Mouse (Mus musculus): ENCODE results near the gene Plac1. TPM values are rescaled to one million over a fixed set of nuclear protein-coding genes. Genes with fewer than 3 reads are reported as not detected.
A peak's percentile ranks its signal among the peaks of the same experiment; 100 is the strongest.

Gene Plac1
- polyA plus RNA-seq, 1 experiment from 2014 or later = 0.44 TPM

DNA sequence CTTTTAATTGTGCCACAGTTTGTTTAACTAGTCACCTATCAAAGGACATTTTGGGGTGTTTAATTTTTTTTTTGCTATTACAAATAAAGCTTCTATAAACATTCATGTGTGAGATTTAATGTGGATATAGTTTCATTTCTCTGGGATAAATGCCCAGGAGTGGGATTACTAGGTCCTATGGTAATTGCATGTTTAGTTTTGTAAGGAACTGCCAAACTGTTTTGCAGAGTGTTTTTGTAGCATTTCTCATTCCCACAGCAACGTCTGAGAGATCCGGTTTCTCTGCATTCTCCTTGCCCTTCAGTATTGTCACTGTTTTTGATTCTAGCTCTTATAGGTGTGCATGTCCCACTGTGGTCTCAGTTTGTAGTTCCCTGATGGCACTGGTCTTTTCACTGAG, 146.5 kb downstream of the Plac1 start:
- Histone ChIP-seq H3K4me3 (no peak overlapping the region), H3K27me3 (replicated peaks) (no peaks in the 10 kb centered on the region), H3K36me3 (replicated peaks) (no peaks in the 10 kb centered on the region), H3K27ac (no peak overlapping the region), H3K4me2 (no peak overlapping the region), H3K4me1 (no peaks in the 10 kb centered on the region), H3K9me3 (no peaks in the 10 kb centered on the region), H3K9ac (no peak overlapping the region)
- 67% methylated on average over 2 of the region's 2 CpGs for WGBS
- no peak for ATAC-seq (replicated peaks)

DNA sequence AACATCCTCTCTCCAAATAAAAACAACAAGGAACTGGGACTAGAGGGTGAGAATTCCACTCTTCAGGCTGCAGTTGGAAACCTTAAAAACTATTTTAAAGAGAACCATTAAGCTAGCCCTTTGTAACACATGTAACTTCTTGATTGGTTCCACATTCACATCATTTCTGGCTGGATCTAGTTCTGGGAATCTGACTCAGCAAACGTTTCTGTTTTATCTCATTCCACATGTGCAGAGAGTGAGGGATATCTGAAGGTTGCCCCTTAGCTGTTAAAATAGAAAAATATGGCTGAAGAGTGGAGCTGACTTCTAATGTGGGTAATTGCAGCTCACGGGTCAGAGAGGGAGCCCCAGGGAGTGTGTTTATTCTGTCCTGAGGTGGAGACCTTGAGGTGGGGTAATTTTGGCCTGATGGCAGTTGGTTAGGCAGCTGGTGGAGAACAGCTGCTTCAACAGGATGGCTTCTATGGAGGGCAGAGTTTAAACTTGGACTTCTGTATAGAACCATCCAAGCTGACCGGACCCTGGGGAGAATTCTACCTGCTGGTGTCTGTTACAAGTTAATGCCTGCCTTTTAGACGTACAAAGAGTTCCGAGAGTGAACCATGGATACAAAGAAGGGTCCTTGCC, 151.1 kb downstream of the Plac1 start:
- no peaks in the 10 kb centered on the region for H3K4me1 ChIP-seq
- no peaks in the 10 kb centered on the region for H3K9me3 ChIP-seq
- H3K27ac ChIP-seq = no peak overlapping the region
- 75% methylated on average over 5 of the region's 5 CpGs for WGBS
- no peaks in the 10 kb centered on the region for H3K27me3 ChIP-seq (replicated peaks)
- no peaks in the 10 kb centered on the region for H3K36me3 ChIP-seq (replicated peaks)
- H3K4me3 ChIP-seq = no peak overlapping the region
- H3K9ac ChIP-seq = no peak overlapping the region
- H3K4me2 ChIP-seq = no peak overlapping the region
- ATAC-seq (replicated peaks) = no peak

DNA sequence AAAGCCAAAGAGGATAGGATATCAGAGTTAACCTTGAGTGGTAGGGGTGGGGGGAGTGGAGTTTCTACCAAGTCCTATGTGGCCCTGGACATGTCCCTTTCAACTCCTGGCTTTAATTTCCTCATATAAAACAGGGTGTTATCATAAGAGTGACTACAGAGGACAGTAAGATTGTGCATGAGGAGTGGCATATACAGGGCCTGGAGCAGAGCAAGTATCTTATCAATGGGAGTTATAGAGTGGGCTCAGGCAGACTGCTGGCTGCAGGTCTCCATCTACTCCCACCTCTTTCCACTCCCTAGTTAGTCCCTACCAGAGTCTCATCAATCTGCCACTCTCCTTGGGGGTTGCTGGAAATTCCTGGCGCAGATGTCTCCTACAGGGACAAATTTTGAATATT, 152.7 kb downstream of the Plac1 start:
- no peaks in the 10 kb centered on the region for H3K36me3 ChIP-seq (replicated peaks)
- H3K9me3 ChIP-seq = no peaks in the 10 kb centered on the region
- 81% methylated on average over 1 of the region's 1 CpGs for WGBS
- H3K27ac ChIP-seq = no peak overlapping the region
- H3K4me1 ChIP-seq = no peaks in the 10 kb centered on the region
- no peak overlapping the region for H3K4me3 ChIP-seq
- no peak for ATAC-seq (replicated peaks)
- no peak overlapping the region for H3K9ac ChIP-seq
- H3K4me2 ChIP-seq = no peak overlapping the region
- no peaks in the 10 kb centered on the region for H3K27me3 ChIP-seq (replicated peaks)

DNA sequence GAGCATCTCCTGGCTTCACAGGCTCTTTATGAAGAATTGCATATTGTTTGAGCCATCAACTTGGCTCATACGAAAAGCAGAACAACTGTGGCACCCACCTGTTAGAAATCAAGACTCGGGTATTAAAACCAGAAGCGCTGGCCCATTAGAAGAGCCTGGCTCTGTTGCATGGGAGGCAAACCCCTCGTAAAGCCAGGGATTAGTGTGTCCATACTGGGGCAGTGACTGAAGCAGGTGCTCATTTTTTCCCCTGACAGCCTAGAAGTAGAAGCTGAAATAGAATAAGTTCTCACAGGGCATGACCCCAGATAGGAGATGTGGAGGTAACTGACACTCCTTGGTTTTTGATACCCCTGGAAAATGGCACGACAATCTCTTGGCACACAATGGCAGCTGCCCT, 154.4 kb downstream of the Plac1 start:
- Histone ChIP-seq H3K4me2 (no peak overlapping the region), H3K27ac (no peak overlapping the region), H3K4me3 (no peak overlapping the region), H3K36me3 (replicated peaks) (no peaks in the 10 kb centered on the region), H3K4me1 (no peaks in the 10 kb centered on the region), H3K27me3 (replicated peaks) (no peaks in the 10 kb centered on the region), H3K9me3 (no peaks in the 10 kb centered on the region), H3K9ac (no peak overlapping the region)
- ATAC-seq (replicated peaks) = no peak
- 80% methylated on average over 5 of the region's 5 CpGs for WGBS

DNA sequence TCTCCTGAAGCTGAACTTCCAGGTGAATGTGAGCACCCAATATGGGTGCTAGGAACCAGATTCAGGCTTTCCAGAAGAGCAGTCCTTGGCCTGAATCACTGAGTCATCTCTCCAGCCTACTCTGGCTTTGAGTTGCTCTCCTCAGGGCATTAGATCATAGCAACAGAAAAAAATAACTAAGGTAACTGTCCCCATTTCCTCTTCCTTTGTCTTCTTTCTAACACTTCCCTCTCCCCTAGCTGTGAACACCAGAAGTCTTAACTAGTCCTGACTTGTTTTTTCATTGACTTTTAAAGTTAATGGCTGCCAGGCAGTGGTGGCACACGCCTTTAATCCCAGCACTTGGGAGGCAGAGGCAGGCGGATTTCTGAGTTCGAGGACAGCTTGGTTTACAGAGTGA, 175.5 kb downstream of the Plac1 start:
- Histone ChIP-seq H3K27ac (no peak overlapping the region), H3K9me3 (no peaks in the 10 kb centered on the region), H3K27me3 (replicated peaks) (no peaks in the 10 kb centered on the region), H3K4me1 (no peaks in the 10 kb centered on the region), H3K4me3 (no peak overlapping the region), H3K4me2 (no peak overlapping the region), H3K36me3 (replicated peaks) (no peaks in the 10 kb centered on the region), H3K9ac (no peak overlapping the region)
- ATAC-seq (replicated peaks) = no peak
- 88% methylated on average over 3 of the region's 3 CpGs for WGBS

DNA sequence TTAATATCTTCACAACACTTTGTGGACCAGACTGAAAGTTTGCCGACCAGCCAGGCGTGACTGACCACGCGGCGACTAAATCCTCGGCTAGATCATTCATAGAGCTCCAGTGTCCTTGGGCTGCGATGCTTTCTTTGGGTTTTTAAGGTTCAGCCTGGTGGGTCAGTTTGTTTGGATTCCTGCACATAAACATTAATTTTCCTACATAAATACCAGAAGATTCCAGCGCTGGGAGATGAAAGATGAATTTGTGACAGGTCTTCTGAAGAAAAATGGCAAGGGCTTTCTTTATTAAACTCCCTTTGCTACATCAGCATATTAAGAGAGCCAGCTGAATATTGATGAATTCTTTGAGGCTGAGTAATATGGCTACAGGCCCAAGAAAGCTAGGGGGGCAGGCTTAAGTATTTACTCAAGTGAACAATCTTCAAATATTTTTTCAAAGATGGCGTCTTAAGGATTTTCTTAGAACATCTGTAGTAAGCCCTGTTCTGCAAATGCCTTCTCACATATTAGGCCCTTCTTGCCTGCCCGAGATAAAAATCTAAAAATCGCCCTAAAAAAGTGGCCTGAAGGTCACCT, 180.4 kb downstream of the Plac1 start:
- Histone ChIP-seq H3K36me3 (replicated peaks) (no peaks in the 10 kb centered on the region), H3K9ac (no peak overlapping the region), H3K27me3 (replicated peaks) (peaks cover 3% of the 10 kb centered on the region; the same call in 1 of the 2 replicates), H3K4me3 (no peak overlapping the region), H3K27ac (no peak overlapping the region), H3K4me2 (no peak overlapping the region), H3K9me3 (no peaks in the 10 kb centered on the region), H3K4me1 (no peaks in the 10 kb centered on the region; the same call in 1 of the 2 replicates)
- no peak for ATAC-seq (replicated peaks)
- 36% methylated on average over 11 of the region's 11 CpGs for WGBS

DNA sequence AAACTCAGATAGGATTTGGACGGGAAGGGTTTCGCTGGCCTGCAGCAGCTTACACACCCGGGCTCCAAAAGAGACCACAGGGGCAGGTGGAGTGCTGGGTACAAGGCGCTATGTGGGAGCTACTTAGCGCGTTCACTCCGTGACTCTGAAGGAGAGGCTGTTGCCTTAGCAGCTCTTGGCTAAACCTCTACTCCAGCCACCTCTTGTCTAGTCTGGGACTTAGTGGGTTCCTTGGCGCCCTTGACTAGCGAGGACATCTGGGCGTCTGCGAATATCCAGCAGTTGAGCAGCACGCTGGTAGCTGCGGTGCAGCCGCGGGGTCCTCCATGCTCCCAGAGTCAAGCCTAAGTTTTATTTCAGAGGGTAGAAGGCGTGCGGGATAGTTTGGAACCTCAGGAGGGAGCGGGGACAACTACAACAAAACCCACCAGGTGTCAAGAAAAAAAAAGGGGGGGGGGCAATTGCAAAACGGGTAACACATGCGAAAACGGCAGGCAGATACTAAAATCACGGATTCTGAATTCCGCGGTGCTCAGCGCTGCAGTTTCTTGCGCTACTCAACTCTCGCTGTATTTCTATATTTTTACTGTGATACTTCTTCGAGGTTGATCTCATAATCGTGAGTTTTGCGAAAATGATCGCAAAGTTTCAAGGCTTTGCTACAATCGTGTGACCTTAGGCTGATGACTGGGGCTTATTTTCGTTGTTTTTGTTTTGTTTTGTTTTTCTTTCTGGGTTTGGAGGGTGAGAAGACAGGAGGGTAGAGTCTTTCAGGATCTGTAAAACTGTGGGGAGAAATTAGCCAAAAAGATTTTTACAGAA, 181.2 kb downstream of the Plac1 start:
- Histone ChIP-seq H3K4me1 (no peaks in the 10 kb centered on the region; the same call in 1 of the 2 replicates), H3K4me2 (peak overlapping the region; percentile 71), H3K36me3 (replicated peaks) (no peaks in the 10 kb centered on the region), H3K9ac (no peak overlapping the region), H3K9me3 (no peaks in the 10 kb centered on the region), H3K27me3 (replicated peaks) (peaks cover 3% of the 10 kb centered on the region; the same call in 1 of the 2 replicates), H3K27ac (no peak overlapping the region), H3K4me3 (peak overlapping the region; percentile 12; the same call in 1 of the 2 replicates)
- WGBS = 16% methylated on average over 33 of the region's 33 CpGs
- no peak for ATAC-seq (replicated peaks)

DNA sequence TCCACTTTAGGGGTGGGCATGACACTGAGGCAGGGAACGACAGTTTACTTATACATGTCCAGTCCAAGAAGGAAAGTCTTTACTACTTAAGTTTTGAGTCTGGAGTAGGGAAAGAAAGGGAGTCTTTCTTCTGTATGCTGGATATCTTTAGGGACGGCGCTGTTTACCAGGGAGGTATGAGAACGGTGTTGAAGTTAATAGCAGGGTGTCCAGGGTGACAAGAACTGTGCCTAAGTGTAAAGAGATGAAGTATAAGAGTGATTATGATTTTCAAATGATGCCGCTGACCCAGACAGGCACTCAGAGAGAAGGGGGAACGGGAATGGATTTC, 182.2 kb downstream of the Plac1 start:
- peak overlapping the region; percentile 50 for H3K4me3 ChIP-seq
- WGBS = 32% methylated on average over 6 of the region's 6 CpGs

DNA sequence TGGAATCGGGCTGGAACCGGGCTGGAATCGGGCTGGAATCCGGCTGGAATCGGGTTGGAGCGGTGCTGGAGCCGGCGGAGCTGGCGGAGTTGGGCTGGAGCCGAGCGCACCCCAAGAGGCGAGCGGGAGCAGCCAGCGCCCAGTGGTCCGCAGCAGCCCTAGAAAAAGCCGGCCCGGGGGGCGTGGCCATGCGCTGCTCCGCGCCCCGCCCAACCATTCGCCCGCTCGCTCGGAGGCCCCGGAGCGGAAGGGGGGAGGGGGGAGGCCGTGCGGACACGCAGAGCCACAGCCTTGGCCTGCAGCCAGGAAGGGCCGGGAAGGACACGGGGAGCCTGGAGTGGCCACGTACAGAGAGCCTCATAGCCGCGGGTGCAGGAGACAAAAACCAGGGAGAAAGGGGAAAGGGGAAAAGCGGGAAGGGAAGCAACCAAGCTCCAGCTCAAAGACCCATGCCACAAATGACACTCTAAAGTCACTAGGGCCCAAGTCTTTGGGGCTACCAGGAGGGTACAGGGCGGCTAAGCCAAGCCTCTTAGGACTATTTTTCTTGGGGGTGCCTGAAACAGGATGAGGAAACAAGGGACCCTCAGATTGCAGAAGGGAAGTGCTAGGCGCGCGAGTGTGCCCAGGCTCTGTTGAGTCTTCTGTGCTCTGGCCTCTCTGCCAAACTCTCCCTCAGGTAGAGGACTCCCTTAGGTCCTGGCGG, 182.7 kb downstream of the Plac1 start:
- peak; percentile 93 for ATAC-seq (replicated peaks)
- peak overlapping the region; percentile 63 for H3K27ac ChIP-seq

More for the DNA sequence above, 182.2 kb downstream of the Plac1 start:
- H3K9me3 ChIP-seq = no peaks in the 10 kb centered on the region
- H3K36me3 ChIP-seq (replicated peaks) = no peaks in the 10 kb centered on the region
- H3K4me2 ChIP-seq = peak overlapping the region; percentile 71
- no peak for ATAC-seq (replicated peaks)
- H3K4me1 ChIP-seq = no peaks in the 10 kb centered on the region; the same call in 1 of the 2 replicates
- peaks cover 3% of the 10 kb centered on the region; the same call in 1 of the 2 replicates for H3K27me3 ChIP-seq (replicated peaks)
- H3K27ac ChIP-seq = 0 out of 2 replicates have a peak overlapping the region, but pooled peaks have one; percentile 63
- no peak overlapping the region for H3K9ac ChIP-seq

DNA sequence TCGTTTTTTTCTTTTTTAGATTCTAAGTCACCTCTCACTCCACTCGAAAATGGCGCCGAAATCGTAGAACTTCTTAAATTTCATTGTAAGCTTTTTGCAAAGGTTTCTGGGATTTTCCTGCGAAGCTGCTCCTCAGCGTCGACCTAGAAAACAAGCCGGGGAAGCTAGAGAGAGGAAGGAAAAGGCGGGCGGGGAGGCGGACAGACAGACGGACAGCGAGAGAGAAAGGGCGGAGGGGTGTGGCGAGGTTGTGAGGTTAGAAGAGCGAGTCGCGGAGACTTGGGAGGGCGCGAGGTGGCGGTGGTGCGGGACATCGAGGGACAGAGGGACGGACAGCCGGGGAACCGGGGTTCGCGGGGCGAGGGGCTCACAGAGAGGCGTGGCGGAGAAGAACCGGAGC, 183.3 kb downstream of the Plac1 start:
- H3K36me3 ChIP-seq (replicated peaks) = no peaks in the 10 kb centered on the region
- H3K9me3 ChIP-seq = no peaks in the 10 kb centered on the region
- peak overlapping the region; percentile 63 for H3K27ac ChIP-seq
- ATAC-seq (replicated peaks) = peak; percentile 65
- 31% methylated on average over 33 of the region's 33 CpGs for WGBS
- H3K9ac ChIP-seq = peak overlapping the region; percentile 44
- peaks cover 3% of the 10 kb centered on the region; the same call in 1 of the 2 replicates for H3K27me3 ChIP-seq (replicated peaks)
- H3K4me2 ChIP-seq = peak overlapping the region; percentile 71
- no peaks in the 10 kb centered on the region; the same call in 1 of the 2 replicates for H3K4me1 ChIP-seq
- H3K4me3 ChIP-seq = peak overlapping the region; percentile 50

More for the DNA sequence above, 182.7 kb downstream of the Plac1 start:
- Histone ChIP-seq H3K27me3 (replicated peaks) (peaks cover 3% of the 10 kb centered on the region; the same call in 1 of the 2 replicates), H3K4me3 (peak overlapping the region; percentile 50), H3K36me3 (replicated peaks) (no peaks in the 10 kb centered on the region), H3K9me3 (no peaks in the 10 kb centered on the region), H3K4me1 (no peaks in the 10 kb centered on the region; the same call in 1 of the 2 replicates), H3K9ac (peak overlapping the region; percentile 44), H3K4me2 (peak overlapping the region; percentile 71)
- 16% methylated on average over 36 of the region's 42 CpGs for WGBS

DNA sequence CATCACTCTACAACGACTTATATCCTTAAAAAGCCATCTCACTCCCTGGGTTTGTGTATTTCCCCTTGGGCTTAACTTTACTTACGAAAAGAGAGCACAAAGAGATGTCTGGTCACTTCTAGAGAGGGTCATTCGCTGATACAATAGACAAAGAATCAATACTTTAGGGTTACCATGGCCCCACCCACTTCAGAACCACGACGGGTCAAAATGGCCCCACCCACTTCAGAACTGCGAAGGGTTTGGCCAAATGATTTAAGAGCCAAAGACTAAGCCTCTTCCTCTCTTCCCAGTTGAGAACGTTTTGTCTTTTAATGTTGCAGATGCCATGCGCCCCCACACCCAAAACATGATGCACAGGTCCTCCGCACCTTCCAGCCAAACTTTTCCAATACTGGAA, 184.1 kb downstream of the Plac1 start:
- Histone ChIP-seq H3K27me3 (replicated peaks) (peaks cover 3% of the 10 kb centered on the region; the same call in 1 of the 2 replicates), H3K36me3 (replicated peaks) (no peaks in the 10 kb centered on the region), H3K4me3 (peak overlapping the region; percentile 50), H3K4me2 (peak overlapping the region; percentile 71), H3K4me1 (no peaks in the 10 kb centered on the region; the same call in 1 of the 2 replicates), H3K9me3 (no peaks in the 10 kb centered on the region), H3K27ac (no peak overlapping the region), H3K9ac (no peak overlapping the region)
- WGBS = 21% methylated on average over 9 of the region's 9 CpGs
- no peak for ATAC-seq (replicated peaks)

DNA sequence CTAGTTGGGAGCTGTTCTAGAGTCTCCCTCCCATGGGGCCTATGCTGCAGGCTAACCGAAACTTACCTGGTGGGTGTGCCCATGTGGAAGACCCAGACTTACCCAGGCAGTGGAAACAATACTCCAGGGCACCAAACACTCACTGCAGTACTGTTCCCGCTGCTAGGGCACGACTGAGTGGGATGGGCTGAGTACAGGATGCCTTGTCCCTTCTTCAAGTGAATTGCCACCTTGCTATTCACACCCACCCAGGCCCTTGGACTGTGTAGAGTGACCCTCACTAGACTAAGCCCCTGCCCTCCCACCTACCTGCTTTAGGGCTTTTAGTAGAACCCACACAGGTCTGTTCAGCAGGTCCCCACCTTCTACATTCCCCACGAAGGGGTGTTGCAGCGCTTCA, 186.0 kb downstream of the Plac1 start:
- no peak overlapping the region for H3K4me2 ChIP-seq
- no peaks in the 10 kb centered on the region for H3K9me3 ChIP-seq
- H3K27me3 ChIP-seq (replicated peaks) = peaks cover 3% of the 10 kb centered on the region; the same call in 1 of the 2 replicates
- WGBS = 67% methylated on average over 5 of the region's 5 CpGs
- H3K9ac ChIP-seq = no peak overlapping the region
- no peaks in the 10 kb centered on the region; the same call in 1 of the 2 replicates for H3K4me1 ChIP-seq
- H3K36me3 ChIP-seq (replicated peaks) = no peaks in the 10 kb centered on the region
- H3K27ac ChIP-seq = no peak overlapping the region
- ATAC-seq (replicated peaks) = no peak
- no peak overlapping the region for H3K4me3 ChIP-seq
